Mouse (Mus musculus) cortical plate, adult 2 months (tissue): ENCODE measurements around the gene Nod2.

Source experiments
- CTCF ChIP-seq: fragments of 200-500 bp; IDR thresholded peaks from 2 replicates; pipeline ENCODE4 v1.5.1; 2011; ENCODE audit warnings: mild to moderate bottlenecking, control low read depth, low read length; ENCODE audit not compliant: insufficient read depth; ENCODE audit errors: extremely low read depth
- POLR2A ChIP-seq: fragments of 200-500 bp; IDR thresholded peaks from 2 replicates; pipeline ENCODE4 v1.6.1; 2011; ENCODE audit warnings: mild to moderate bottlenecking, low read length, control low read depth; ENCODE audit not compliant: insufficient read depth; ENCODE audit errors: extremely low read depth

DNA sequence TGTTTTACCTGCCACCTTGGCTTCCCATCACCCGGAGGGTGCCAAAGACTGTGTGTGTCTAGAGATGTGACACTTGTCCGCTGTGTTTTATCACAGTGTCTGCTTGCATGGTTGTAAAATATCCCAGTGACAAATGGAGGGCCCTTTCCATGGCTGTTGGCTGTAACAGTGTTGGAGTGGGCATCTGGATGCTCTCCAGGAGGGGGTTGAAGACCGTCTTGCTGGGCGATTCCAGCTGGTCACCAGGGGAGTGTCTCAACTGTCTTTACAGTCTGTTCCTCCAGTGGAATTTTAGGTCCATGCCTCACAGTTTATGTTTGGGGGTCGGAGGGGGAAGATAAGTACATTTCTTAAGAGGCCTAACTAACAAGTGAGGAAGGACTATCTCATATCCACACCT is 26.2 kb upstream of the Nod2 start:
- TF ChIP-seq POLR2A: no peak
- TF ChIP-seq CTCF: no peak
